Mouse (Mus musculus) myocyte (in vitro differentiated cells): ENCODE results near the gene H2-T3.
"Not testable (repeated sequence)": the region's sequence is repeated elsewhere in the genome, so short reads cannot be mapped to it uniquely, and the experiment has no call there.

Source experiments
- CEBPB ChIP-seq: IDR thresholded peaks from 2 replicates; pipeline ENCODE4 v1.6.1; 2011; ENCODE audit warnings: mild to moderate bottlenecking, moderate library complexity; ENCODE audit not compliant: poor library complexity, insufficient read depth, severe bottlenecking
- E2F4 ChIP-seq: IDR thresholded peaks from one replicate; pipeline ENCODE4 v1.6.1; 2011; ENCODE audit warnings: mild to moderate bottlenecking, control low read depth, moderate library complexity; ENCODE audit not compliant: insufficient read depth
- MAX ChIP-seq: IDR thresholded peaks from one replicate; pipeline ENCODE4 v1.6.1; 2011; ENCODE audit warnings: low read depth, mild to moderate bottlenecking, control low read depth
- MYOD1 ChIP-seq, 3 experiments: IDR thresholded peaks; one replicate each; pipeline ENCODE4 v1.6.1; 2011; ENCODE audit warnings: control low read depth in 2 of 3, low read depth in 2 of 3, mild to moderate bottlenecking in 2 of 3, moderate library complexity in 1 of 3; ENCODE audit not compliant: insufficient read length in 2 of 3, control insufficient read depth in 1 of 3
- MYOG ChIP-seq, 3 experiments: IDR thresholded peaks; one replicate each; pipeline ENCODE4 v1.6.1; 2011; ENCODE audit warnings: control low read depth in 2 of 3, low read depth in 2 of 3, mild to moderate bottlenecking in 2 of 3; ENCODE audit not compliant: insufficient read length in 2 of 3, control insufficient read depth in 1 of 3, insufficient read depth in 1 of 3
- POLR2A ChIP-seq: IDR thresholded peaks from one replicate; pipeline ENCODE4 v1.6.1; 2011; ENCODE audit warnings: low read depth, mild to moderate bottlenecking, control low read depth, moderate library complexity; ENCODE audit not compliant: insufficient read length
- POLR2AphosphoS2 ChIP-seq: IDR thresholded peaks from one replicate; pipeline ENCODE4 v1.6.1; 2011; ENCODE audit warnings: low read depth, control low read depth; ENCODE audit not compliant: insufficient read length
- REST ChIP-seq: IDR thresholded peaks from one replicate; pipeline ENCODE4 v1.6.1; 2011; ENCODE audit warnings: mild to moderate bottlenecking, control low read depth, moderate library complexity; ENCODE audit not compliant: insufficient read depth, insufficient read length
- SRF ChIP-seq: IDR thresholded peaks from one replicate; pipeline ENCODE4 v1.6.1; 2011; ENCODE audit warnings: low read depth; ENCODE audit not compliant: control insufficient read depth, insufficient read length
- TCF12 ChIP-seq: IDR thresholded peaks from one replicate; pipeline ENCODE4 v1.6.1; 2011; ENCODE audit warnings: mild to moderate bottlenecking, control low read depth; ENCODE audit not compliant: poor library complexity, insufficient read depth, severe bottlenecking
- TCF3 ChIP-seq: IDR thresholded peaks from one replicate; pipeline ENCODE4 v1.6.1; 2011; ENCODE audit warnings: low read depth, control low read depth; ENCODE audit not compliant: insufficient read length
- USF1 ChIP-seq: IDR thresholded peaks from one replicate; pipeline ENCODE4 v1.6.1; 2011; ENCODE audit warnings: low read depth, mild to moderate bottlenecking, control low read depth, moderate library complexity

DNA sequence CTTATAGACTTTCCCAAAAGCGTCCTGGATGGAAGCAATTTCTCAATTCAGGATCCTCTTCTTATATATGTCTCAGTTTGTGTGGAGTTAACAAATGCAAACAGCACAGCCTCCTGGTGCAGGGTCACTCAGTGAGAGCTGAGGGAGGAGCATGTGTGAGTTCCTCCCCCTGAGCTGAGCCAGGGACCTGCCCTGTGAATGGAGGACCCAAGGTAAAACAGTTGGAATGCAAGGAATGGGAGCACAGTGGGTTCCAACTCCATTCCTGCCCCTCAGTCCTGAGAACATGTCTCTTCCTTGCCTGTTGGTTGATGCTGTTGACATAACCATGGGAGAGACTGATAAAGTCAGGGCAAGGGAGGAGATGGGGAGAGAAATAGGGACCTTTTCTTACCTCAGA lies 21.0 kb downstream of the H2-T3 start:
- not testable (repeated sequence) for TF ChIP-seq POLR2A; MAX; E2F4; USF1; TCF12; POLR2AphosphoS2; TCF3; MYOG (IDR thresholded peaks at IDR 0.05; ENCODE audit: control insufficient read depth in 1 of 3, insufficient read depth in 1 of 3, insufficient read length in 2 of 3, low read depth in 2 of 3); MYOD1 (IDR thresholded peaks at IDR 0.05; ENCODE audit: control insufficient read depth in 1 of 3, insufficient read length in 2 of 3, low read depth in 2 of 3); CEBPB; REST; SRF
